Mouse (Mus musculus): ENCODE measurements around the gene March1.

March1 gene

DNA sequence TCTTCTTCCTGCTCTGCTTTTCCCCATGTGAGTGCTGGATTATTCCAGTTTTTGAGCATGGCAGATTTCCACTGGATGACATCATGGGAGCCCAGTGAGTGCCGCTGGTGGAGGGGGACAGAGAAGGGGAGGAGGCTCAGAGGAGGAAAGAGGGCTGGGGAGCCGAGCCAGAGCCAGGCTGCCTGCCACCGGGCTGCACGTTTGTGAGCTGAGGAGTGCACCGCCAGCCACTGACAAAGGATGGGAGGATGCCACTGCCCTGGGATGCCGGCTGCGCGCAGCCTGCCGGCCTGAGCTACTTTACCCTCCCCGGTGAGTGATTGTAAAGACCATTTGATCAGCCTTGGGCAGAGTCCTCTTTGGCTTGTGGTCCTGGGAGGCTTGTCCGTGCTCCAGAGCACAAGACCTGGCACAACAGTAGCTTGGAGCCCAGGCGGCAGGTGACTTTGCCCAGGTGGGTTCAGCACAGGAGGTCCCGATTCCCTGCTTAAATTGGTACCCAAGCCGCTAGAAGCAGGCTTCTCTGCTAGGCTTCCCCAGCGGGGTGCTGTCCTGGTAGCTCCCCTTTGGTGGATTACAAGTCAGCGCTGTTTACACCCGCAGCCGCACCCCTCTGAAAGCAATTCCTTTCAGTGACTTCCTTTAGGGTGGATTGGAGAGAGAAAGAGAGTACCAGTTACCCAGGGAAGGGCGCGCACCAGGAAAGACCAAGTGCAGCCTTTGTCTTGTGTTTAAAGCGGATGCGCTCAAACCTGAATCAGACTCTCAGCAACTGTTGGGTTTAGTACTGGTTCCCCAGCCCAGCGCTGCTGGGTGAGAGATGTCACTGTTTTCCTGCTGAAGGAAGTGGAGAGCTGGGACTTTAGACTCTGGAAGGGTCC, at the start of gene March1:
Gene March1, plus strand, starts transcription at position 30 of the 881 bp plus-strand sequence.
- DNase-seq (ENCODE audit: low read depth, low spot score) = peak; percentile 16

- DNase-seq (ENCODE audit: low read depth, low spot score) = no peak
Observed at GRCm38 (mm10) chr8:65586909-65587308, 30.8 kb upstream of the March1 start.

GRCm38 (mm10) chr8:65603241-65603640, 14.5 kb upstream of the March1 start:
- DNase-seq (ENCODE audit: low read depth, low spot score) = no peak

DNA sequence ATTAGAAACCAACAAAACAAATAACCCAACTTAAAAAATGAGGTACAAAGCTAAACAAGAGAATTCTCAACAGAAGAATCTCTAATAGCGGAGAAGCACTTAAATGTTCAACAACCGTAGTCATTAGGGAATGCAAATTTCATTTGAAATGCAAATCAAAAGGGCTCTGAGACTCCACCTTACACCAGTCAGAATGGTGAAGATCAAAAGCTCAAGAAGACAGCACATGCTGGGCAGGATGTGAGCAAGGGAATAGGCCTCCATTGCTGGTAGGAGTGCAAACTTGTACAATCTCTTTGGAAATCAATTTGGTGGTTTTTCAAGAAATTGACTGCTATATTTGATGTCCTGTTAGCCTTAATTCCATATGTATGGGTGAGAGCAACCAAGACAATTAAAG, 8.2 kb upstream of the March1 start:
- no peak for DNase-seq (ENCODE audit: low read depth, low spot score)

- DNase-seq (ENCODE audit: low read depth, low spot score) = no peak
Observed at GRCm38 (mm10) chr8:65618966-65619365, 1.3 kb downstream of the March1 start.

DNA sequence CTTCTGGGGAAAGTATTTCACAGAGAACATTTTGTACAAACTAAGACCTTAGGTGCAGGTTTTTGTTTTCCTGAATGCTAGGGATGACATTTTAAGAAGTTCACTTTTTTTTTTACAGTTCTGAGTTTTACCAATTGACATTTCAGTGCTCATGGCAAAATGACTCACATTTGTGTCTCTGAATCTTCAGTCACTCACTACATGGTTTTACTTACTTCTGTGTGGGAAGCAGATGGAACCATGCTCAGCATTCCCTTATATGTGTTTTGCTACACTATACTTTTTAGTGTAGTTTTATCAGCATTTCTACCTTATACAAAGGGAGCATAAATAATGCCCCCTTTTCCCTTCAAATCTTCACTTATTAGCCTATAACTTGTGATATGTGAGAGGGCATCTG, 27.2 kb downstream of the March1 start:
- no peak for DNase-seq (ENCODE audit: low read depth, low spot score)

- DNase-seq (ENCODE audit: low read depth, low spot score) = no peak
Observed at GRCm38 (mm10) chr8:65645502-65645901, 27.8 kb downstream of the March1 start.

GRCm38 (mm10) chr8:65645945-65646344, 28.2 kb downstream of the March1 start:
- DNase-seq (ENCODE audit: low read depth, low spot score) = no peak

DNA sequence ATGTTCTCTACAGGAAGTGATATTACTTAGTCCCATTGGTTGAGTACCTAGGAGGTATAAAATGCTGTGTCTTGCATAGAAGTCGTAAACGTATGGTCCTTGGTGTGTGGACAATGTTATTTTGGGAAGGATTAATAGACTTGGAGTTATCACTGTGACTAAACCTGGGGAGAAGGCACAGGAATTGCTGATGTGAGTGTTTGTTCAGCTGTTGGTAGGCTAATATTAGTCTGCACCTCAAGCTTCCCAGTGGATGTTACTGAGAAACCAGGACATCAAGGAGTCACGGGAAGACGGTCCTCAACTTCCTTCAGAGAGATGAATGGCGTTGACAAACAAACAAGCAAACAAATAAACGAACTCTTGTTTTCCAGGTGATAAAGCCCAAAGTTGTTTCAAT, 38.2 kb downstream of the March1 start:
- DNase-seq (ENCODE audit: low read depth, low spot score) = no peak

DNA sequence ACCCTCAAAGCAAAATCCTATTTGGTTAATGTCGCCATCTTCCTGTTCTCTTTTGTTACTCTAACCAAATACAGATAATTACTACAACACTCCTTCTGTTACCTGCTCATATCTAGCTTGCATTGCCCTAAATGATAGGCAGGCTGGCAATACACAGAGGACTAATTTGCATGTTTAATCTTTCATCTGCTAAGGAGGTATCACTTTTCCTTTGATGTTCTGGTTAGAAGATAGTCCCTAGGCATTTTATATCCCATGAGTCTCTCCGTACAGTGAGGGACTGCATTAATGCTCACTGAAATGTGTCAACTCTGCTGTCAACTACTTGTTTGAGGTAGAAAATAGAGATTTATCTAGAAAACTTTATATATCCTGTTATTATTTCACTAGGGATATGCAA, 44.2 kb downstream of the March1 start:
- DNase-seq (ENCODE audit: low read depth, low spot score) = no peak

DNA sequence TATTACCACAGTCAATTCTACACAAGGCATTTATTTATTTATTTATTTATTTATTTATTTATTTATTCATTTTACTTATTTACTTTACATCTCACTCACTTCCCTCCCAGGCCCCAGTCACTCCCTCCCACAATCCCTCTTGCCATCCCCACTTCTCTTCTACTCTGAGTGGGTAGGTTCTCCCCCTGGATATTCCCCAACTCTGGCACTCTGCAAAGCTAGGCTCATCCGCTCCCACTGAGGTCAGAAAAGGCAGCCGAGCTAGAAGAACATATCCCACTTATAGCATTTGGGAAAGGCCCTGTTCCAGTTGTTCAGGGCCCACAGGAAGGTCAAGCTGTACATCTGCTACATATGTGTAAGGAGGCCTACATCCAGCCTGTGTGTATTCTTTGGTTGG, 48.1 kb downstream of the March1 start:
- no peak for DNase-seq (ENCODE audit: low read depth, low spot score)

GRCm38 (mm10) chr8:65743066-65743465, 125.4 kb downstream of the March1 start:
- no peak for DNase-seq (ENCODE audit: low read depth, low spot score)

DNA sequence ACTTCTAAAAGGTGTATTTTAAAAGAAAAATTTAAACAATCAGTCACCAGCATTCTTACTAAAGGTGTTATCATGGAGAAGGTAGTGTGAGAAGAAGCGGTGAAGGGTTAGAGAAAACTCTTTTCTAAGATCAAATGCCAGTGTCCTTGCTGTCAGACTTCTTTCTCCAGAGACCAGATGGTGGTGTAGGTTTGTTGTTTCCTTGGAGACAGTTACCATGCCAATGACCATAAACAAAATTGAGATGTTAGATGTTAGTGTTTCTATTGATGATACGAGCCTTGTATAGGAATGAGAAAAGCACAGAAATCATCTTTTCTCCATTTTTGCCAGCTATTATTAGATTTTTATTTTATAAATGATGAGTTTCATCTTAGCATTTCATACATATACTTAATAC, 158.1 kb downstream of the March1 start:
- DNase-seq (ENCODE audit: low read depth, low spot score) = no peak

DNA sequence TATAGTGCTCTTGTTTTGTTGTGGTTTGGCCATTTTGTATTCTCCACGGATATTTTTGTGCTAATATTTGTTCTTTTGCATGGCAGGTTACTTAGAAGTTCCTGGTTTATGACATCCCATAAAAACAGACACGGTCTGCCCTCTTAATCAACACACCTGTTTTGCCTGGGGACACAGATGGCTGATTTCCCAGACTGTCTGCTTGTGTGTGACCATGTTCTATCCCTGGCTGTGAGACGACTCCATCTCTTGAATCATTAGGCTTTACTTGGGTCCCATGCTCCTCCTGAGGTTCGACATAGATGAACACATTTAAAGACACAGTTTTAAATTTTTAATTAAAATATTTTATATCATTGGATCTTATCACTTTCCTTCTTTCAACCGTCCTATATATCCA, 163.5 kb downstream of the March1 start:
- no peak for DNase-seq (ENCODE audit: low read depth, low spot score)

- DNase-seq (ENCODE audit: low read depth, low spot score) = no peak
Observed at GRCm38 (mm10) chr8:65812971-65813370, 195.3 kb downstream of the March1 start.

- DNase-seq (ENCODE audit: low read depth, low spot score) = no peak
Observed at GRCm38 (mm10) chr8:65922294-65923019, 304.8 kb downstream of the March1 start.

DNA sequence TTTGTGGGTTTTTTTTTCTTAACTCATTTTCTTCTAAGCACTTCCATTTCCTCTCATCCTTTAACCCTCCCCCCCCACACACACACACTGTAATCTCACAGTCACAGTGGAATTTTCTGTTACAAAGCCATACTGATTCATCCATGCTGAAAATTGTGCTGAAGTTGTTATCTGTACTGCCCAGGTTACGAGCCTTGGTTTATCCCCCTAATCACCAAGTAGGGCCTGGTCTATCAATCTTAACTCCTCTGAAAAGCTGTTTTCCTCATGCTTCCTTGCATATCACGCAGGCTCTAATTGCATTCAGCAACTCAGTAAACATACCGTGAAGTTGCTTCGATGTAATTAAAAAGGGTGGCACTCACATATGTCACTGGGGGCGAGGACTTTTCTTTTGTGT, 339.2 kb downstream of the March1 start:
- no peak for DNase-seq (ENCODE audit: low read depth, low spot score)

GRCm38 (mm10) chr8:65957492-65957891, 339.8 kb downstream of the March1 start:
- no peak for DNase-seq (ENCODE audit: low read depth, low spot score)

GRCm38 (mm10) chr8:65966502-65967222, 349.0 kb downstream of the March1 start:
- peak; percentile 62 for DNase-seq (ENCODE audit: low read depth, low spot score)

DNA sequence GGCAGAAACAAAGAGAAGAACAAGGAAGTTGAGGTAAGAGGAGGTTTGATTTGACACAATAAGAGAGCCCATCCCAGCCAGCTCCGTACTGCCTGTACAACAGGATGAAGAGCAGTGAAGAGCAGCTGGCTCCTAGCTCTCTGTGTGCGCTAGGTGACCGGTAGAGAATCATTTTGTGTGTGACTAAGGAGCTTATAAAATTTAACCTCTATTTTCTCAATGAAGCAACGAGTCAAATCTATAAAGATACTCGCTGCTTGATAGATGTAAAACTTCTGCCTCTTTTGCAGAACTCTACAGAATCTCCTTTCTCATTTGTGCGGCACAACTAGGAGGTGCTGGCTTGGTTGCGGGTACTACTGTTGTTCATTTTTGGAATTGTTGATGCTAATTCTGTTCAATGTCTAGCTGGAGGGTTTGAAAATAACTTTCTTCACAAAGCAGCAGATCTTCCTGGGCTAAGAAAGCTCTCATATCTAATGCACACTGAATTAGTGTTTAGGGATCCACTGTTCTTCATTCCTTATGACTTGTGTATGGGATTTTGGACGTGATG, 349.6 kb downstream of the March1 start:
- DNase-seq (ENCODE audit: low read depth, low spot score) = no peak

GRCm38 (mm10) chr8:65976905-65977304, 359.2 kb downstream of the March1 start:
- no peak for DNase-seq (ENCODE audit: low read depth, low spot score)

GRCm38 (mm10) chr8:65982039-65982438, 364.3 kb downstream of the March1 start:
- no peak for DNase-seq (ENCODE audit: low read depth, low spot score)
